Mouse (Mus musculus) C2C12 (cell line): ENCODE measurements at regions not wholly inside any gene's neighbourhood (a gene's known extent, or its start where the extent isn't known, plus 50 kb on each side); places are given as distances from the start of the nearest gene placed in this dataset.

Experiments used
- CEBPB ChIP-seq: IDR thresholded peaks from one replicate; pipeline ENCODE4 v1.6.1; 2011; ENCODE audit warnings: low read depth, mild to moderate bottlenecking, control low read depth, moderate library complexity
- CTCF ChIP-seq: IDR thresholded peaks from one replicate; pipeline ENCODE4 v1.5.1; 2011; ENCODE audit not compliant: control insufficient read depth, insufficient read depth, insufficient read length
- FOSL1 ChIP-seq: IDR thresholded peaks from one replicate; pipeline ENCODE4 v1.8.0; 2011; ENCODE audit warnings: mild to moderate bottlenecking, low read length; ENCODE audit not compliant: poor library complexity, insufficient read depth, severe bottlenecking
- MAX ChIP-seq: IDR thresholded peaks from one replicate; pipeline ENCODE4 v1.6.1; 2011; ENCODE audit warnings: mild to moderate bottlenecking, control low read depth
- MYOD1 ChIP-seq: IDR thresholded peaks from one replicate; pipeline ENCODE4 v1.6.1; 2011; ENCODE audit warnings: low read depth; ENCODE audit not compliant: control insufficient read depth, insufficient read length
- MYOG ChIP-seq: IDR thresholded peaks from one replicate; pipeline ENCODE4 v1.6.1; 2011; ENCODE audit not compliant: control insufficient read depth, insufficient read length; ENCODE audit errors: extremely low read depth
- USF1 ChIP-seq: IDR thresholded peaks from one replicate; pipeline ENCODE4 v1.6.1; 2011; ENCODE audit warnings: low read depth, mild to moderate bottlenecking, control low read depth, moderate library complexity

DNA sequence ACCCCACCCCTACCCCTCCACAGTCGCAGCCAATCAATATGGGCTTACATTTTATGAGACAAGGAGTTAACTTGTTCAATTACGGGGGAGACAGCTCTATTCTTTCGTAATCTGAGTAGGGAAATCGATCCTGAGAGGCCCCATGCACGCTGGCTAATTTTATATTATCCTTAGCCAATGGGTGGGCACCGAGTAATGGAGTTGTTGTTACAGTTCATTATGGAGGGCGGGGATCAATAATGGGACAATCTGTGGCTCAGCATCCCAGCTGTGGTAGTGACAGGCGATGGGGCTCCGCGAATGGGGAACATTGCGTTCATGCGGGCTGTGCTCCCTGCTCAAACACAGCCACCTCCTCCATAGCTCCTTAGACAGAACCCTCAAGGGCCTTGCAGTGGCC, 118.9 kb upstream of the Irx6 start:
- TF ChIP-seq MYOG (no peak), MYOD1 (no peak), USF1 (no peak), FOSL1 (no peak), CTCF (no peak), CEBPB (no peak), MAX (no peak)
